Mouse (Mus musculus) embryonic facial prominence, embryonic 15.5 days (tissue): ENCODE results near the gene Snu13. TPM values are rescaled to one million over a fixed set of nuclear protein-coding genes. Genes with fewer than 3 reads are reported as not detected.

Source experiments
- ATAC-seq: fragments of 200-750 bp; cut with Nextera tagmentation; 2 replicates; pipeline ENCODE4 v1.8.0; 2017; ENCODE audit warnings: low read depth, moderate TSS enrichment; ENCODE audit not compliant: insufficient number of reproducible peaks, low FRiP score, low TSS enrichment
- H3K27ac ChIP-seq: fragments of 300-500 bp; sonication (generic); replicated peaks from 2 replicates; pipeline ENCODE4 v1.5.1; 2015; ENCODE audit warnings: mild to moderate bottlenecking, inconsistent platforms
- H3K27me3 ChIP-seq: fragments of 300-500 bp; sonication (generic); 2 replicates; pipeline ENCODE4 v1.6.1; 2015; ENCODE audit warnings: inconsistent platforms
- H3K36me3 ChIP-seq: fragments of 300-500 bp; sonication (generic); 2 replicates; pipeline ENCODE4 v1.6.1; 2015; ENCODE audit warnings: mild to moderate bottlenecking, inconsistent platforms
- H3K4me1 ChIP-seq: fragments of 300-500 bp; sonication (generic); 2 replicates; pipeline ENCODE4 v1.6.1; 2015; ENCODE audit warnings: inconsistent platforms
- H3K4me2 ChIP-seq: fragments of 300-500 bp; sonication (generic); replicated peaks from 2 replicates; pipeline ENCODE4 v1.6.1; 2015; ENCODE audit warnings: mild to moderate bottlenecking, inconsistent platforms
- H3K4me3 ChIP-seq: fragments of 300-500 bp; sonication (generic); replicated peaks from 2 replicates; pipeline ENCODE4 v1.5.1; 2015; ENCODE audit warnings: mild to moderate bottlenecking, inconsistent platforms
- H3K9ac ChIP-seq: fragments of 300-500 bp; sonication (generic); 2 replicates; pipeline ENCODE4 v1.6.1; 2015; ENCODE audit warnings: inconsistent platforms
- H3K9me3 ChIP-seq: fragments of 300-500 bp; sonication (generic); replicated peaks from 2 replicates; pipeline ENCODE4 v1.6.1; 2016; ENCODE audit warnings: inconsistent platforms
- WGBS: fragments of 180-500 bp; shearing (Covaris S2); methylation state at CpG from one replicate; pipeline ENCODE4 v1.1.7; 2015; 5-methylcytosine and 5-hydroxymethylcytosine counted together
- polyA plus RNA-seq: library from polyadenylated mRNA; unstranded; fragments of >200 nt; fragmentation: Nextera tagmentation; extraction: Ambion mirVana; gene quantifications from 2 replicates; pipeline ENCODE4 v1.2.1, GENCODE M21; 2015

Gene Snu13
- 246 and 260 TPM in 2 replicates for polyA plus RNA-seq

DNA sequence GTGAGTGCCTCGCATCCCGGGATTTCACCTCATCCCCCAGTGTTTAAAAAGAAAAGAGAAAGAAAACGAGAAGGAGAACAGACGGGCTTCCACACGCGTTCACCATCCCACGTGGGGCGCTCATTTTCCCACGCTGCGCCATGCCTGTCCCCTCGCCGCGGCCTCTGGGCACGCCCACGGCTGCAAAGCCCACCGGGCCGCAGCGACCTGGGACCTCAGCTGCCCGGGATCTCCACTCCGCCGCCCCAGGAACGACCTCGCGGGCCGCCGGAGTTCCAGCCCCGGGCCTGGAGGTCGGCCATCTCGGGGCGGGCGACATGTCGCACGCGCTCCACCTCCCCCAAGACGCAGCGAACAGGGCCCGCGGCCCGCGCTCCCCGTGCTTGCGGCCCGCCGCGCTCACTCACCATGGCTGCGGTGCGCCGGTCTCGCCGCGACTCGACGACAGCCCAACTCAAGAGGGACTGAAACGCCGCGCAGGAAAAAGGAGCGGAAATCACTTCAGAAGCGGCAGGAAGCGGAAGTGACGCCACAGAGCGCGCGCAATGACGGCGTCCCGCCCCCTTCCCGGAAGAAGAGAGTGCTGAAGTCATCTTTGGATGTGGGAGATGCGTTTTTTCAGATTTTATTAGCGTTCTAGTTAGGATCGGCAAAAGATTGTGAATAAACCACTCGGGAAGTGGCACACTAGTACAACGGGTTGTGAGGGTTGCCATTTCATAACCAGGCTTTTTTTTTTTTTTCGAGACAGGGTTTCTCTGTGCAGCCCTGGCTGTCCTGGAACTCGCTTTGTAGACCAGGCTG lies at the start of gene Snu13:
Gene Snu13 (minus strand): TSS at position 519 of the 804 bp plus-strand sequence.
- Histone ChIP-seq H3K9ac (peak within 1 kb of the TSS; percentile 99), H3K27me3 (no peaks in the 10 kb centered on the region), H3K27ac (peak within 1 kb of the TSS; percentile 91), H3K9me3 (no peaks in the 10 kb centered on the region), H3K4me1 (peaks cover 21% of the 10 kb centered on the region), H3K4me3 (peak within 1 kb of the TSS; percentile 100), H3K4me2 (peak within 1 kb of the TSS; percentile 83), H3K36me3 (peaks cover 17% of the 10 kb centered on the region)
- under 1% methylated on average over 74 of the region's 74 CpGs for WGBS
- ATAC-seq, result peak; percentile 80

DNA sequence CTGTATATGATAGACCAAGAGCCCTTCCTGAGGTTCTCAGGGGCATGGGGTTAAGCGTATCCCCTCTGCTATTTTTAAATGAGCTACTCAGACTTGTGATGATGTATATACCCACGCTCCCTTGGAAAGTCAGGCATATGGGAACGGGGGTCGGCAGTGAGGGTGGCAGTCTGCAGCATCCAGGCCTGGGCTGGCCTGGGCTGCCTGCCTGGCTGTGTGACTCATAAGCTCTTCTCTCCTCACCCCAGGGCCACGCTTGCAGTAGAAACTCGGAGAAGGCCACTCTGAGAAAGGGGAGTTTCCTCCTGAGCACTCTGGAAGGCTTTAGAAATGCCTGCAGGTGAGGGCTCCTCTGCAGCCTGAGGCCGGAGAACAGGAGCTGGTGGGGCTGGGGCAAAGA lies 43.7 kb upstream of the Snu13 start:
- Histone ChIP-seq H3K27ac (no peak overlapping the region), H3K4me2 (no peak overlapping the region), H3K9me3 (no peaks in the 10 kb centered on the region), H3K9ac (no peak overlapping the region), H3K4me1 (no peaks in the 10 kb centered on the region), H3K27me3 (no peaks in the 10 kb centered on the region; the same call in 1 of the 2 replicates), H3K36me3 (no peaks in the 10 kb centered on the region), H3K4me3 (no peak overlapping the region)
- 71% methylated on average over 7 of the region's 7 CpGs for WGBS
- ATAC-seq, result no peak; the same call in 1 of the 2 replicates

DNA sequence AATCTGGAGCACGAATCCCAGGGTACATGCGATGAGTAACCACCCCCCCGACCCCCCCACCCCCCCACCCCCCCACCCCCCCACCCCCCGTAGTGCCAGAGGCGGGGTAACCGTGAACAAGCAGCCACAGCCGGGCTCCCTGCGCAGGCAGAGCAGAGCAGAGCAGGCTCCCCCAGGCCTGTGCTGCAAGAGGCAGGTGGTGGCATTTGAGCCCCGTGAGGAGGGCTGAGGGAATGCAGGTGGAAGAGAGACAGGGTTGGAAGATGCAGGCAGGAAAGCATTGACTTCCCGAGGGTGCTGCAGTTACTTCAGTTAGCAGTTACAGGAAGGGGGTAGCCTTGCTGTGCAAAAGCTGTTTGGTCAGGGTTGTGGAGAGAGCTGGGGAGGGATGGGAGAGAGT lies 39.9 kb upstream of the Snu13 start:
- Histone ChIP-seq H3K27ac (no peak overlapping the region), H3K27me3 (no peaks in the 10 kb centered on the region; the same call in 1 of the 2 replicates), H3K4me3 (no peak overlapping the region), H3K9me3 (no peaks in the 10 kb centered on the region), H3K4me2 (no peak overlapping the region), H3K36me3 (no peaks in the 10 kb centered on the region), H3K9ac (no peak overlapping the region), H3K4me1 (no peaks in the 10 kb centered on the region)
- no peak for ATAC-seq
- WGBS, result 15% methylated on average over 8 of the region's 10 CpGs

DNA sequence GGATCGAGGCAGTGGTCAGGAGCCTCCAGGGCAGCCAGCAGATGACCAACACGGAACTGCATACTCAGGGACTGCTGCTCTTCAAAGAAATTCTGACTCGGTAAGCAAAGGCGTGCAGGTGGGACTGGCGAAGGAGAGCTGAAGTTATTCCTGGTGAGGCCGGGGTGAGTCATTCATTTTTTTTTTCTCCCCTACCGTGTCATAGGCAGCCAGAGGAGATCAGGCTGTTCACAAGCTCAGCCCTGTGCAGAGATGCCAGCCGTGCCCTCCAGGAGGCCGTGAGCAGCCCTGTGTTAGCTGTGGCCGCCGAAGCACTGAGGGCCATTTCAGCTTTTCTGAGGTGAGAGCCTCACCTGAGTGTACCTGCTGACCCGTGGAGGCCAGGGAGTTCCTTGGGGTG lies 38.7 kb upstream of the Snu13 start:
- H3K9ac ChIP-seq, result no peak overlapping the region
- H3K4me2 ChIP-seq, result no peak overlapping the region
- ATAC-seq, result no peak
- no peaks in the 10 kb centered on the region for H3K9me3 ChIP-seq
- H3K36me3 ChIP-seq, result no peaks in the 10 kb centered on the region
- H3K4me1 ChIP-seq, result no peaks in the 10 kb centered on the region
- no peak overlapping the region for H3K27ac ChIP-seq
- no peak overlapping the region for H3K4me3 ChIP-seq
- WGBS, result 74% methylated on average over 12 of the region's 12 CpGs
- no peaks in the 10 kb centered on the region; the same call in 1 of the 2 replicates for H3K27me3 ChIP-seq

DNA sequence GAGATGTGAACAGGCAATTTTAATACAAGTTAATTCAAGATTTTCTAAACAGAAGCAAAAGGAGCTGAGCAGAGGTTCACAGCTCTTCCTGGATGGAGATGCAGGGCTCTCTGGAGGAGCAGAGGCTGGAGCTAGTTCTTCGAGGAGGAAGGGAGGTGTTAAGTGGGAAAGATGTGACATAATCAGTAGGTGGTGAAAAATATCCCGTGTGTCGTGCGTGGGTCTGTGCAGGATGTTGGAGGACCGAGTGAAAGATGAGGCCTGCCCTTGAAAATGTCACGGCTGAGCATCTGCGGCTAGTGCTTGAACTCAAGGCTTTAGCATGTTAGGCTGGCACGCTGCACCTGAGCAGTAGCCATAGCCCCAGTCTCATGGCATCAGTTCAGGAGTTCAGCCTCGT lies 38.2 kb upstream of the Snu13 start:
- no peak for ATAC-seq

DNA sequence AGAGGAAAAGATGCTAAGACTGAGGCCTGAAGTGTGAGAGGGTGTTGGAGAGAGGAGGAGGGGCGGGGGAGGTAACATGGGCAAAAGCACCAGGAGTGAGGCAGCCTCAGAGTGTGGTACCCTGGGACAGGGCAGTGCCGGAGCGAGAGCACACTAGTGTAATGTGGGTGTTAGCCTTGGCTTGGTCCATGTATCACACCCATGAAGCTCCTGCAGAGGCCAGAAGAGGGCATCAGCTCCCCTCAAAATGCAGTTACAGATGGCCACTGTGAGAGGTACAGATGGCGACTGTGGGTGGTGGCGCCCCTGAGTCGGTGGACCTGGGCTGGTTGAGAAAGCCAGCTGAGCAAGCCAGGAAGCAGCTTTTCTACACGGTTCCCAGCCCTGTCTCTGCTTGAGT lies 33.8 kb upstream of the Snu13 start:
- no peak for ATAC-seq
- no peak overlapping the region for H3K4me2 ChIP-seq
- no peaks in the 10 kb centered on the region for H3K36me3 ChIP-seq
- no peak overlapping the region for H3K27ac ChIP-seq
- WGBS, result 31% methylated on average over 7 of the region's 7 CpGs
- no peak overlapping the region for H3K9ac ChIP-seq
- no peaks in the 10 kb centered on the region for H3K27me3 ChIP-seq
- no peaks in the 10 kb centered on the region for H3K9me3 ChIP-seq
- no peak overlapping the region for H3K4me3 ChIP-seq
- no peaks in the 10 kb centered on the region for H3K4me1 ChIP-seq

More for the DNA sequence above, 38.2 kb upstream of the Snu13 start:
- H3K9me3 ChIP-seq, result no peaks in the 10 kb centered on the region
- no peaks in the 10 kb centered on the region for H3K36me3 ChIP-seq
- no peaks in the 10 kb centered on the region for H3K4me1 ChIP-seq
- no peaks in the 10 kb centered on the region; the same call in 1 of the 2 replicates for H3K27me3 ChIP-seq
- H3K27ac ChIP-seq, result no peak overlapping the region
- H3K4me2 ChIP-seq, result no peak overlapping the region
- no peak overlapping the region for H3K4me3 ChIP-seq
- WGBS, result 84% methylated on average over 9 of the region's 9 CpGs
- H3K9ac ChIP-seq, result no peak overlapping the region

DNA sequence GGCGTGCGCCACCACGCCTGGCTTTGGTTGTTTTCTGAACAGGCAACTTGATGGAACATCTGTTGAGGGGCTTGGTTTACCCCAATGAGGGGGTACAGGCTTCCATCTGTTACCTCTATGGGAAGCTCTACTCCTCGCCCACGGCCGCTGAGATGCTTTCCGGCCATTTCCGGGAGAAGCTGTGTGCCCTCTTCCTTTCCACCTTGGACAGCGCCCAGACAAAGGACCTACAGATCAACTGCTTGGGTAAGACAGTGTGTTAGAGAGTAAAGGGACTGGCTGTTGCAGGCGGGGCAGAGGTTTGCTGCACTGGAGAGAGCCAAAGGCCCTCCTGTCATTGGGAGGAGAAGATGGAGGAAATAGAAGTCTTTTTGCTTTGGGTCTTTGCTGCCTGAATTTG lies 32.5 kb upstream of the Snu13 start:
- ATAC-seq, result no peak
- no peaks in the 10 kb centered on the region for H3K4me1 ChIP-seq
- no peak overlapping the region for H3K27ac ChIP-seq
- no peaks in the 10 kb centered on the region for H3K27me3 ChIP-seq
- H3K9me3 ChIP-seq, result no peaks in the 10 kb centered on the region
- 45% methylated on average over 10 of the region's 10 CpGs for WGBS
- no peak overlapping the region for H3K4me2 ChIP-seq
- H3K4me3 ChIP-seq, result no peak overlapping the region
- H3K9ac ChIP-seq, result no peak overlapping the region
- no peaks in the 10 kb centered on the region for H3K36me3 ChIP-seq

DNA sequence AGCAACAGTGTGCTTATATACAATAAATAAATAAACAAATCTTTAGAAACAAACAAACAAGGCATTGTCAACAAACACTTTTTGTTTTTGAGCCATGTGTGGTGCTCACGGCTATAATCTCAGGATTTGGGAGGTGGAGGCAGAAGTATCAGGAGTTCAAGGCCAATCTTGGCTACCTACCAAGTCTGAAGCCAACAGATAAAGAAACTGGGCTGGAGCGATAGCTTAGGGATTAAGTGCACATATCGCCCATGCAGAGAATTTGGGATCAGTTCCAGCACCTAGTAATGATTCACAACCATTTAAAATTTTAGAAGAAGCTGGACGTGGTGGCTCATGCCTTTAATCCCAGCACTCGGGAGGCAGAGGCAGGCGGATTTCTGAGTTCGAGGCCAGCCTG lies 26.1 kb upstream of the Snu13 start:
- no peak overlapping the region for H3K27ac ChIP-seq
- no peak overlapping the region for H3K4me2 ChIP-seq
- peaks cover 4% of the 10 kb centered on the region for H3K4me1 ChIP-seq
- no peak overlapping the region for H3K4me3 ChIP-seq
- no peaks in the 10 kb centered on the region for H3K9me3 ChIP-seq
- 84% methylated on average over 7 of the region's 7 CpGs for WGBS
- H3K36me3 ChIP-seq, result no peaks in the 10 kb centered on the region
- no peak overlapping the region for H3K9ac ChIP-seq
- ATAC-seq, result no peak
- H3K27me3 ChIP-seq, result peaks cover 28% of the 10 kb centered on the region

DNA sequence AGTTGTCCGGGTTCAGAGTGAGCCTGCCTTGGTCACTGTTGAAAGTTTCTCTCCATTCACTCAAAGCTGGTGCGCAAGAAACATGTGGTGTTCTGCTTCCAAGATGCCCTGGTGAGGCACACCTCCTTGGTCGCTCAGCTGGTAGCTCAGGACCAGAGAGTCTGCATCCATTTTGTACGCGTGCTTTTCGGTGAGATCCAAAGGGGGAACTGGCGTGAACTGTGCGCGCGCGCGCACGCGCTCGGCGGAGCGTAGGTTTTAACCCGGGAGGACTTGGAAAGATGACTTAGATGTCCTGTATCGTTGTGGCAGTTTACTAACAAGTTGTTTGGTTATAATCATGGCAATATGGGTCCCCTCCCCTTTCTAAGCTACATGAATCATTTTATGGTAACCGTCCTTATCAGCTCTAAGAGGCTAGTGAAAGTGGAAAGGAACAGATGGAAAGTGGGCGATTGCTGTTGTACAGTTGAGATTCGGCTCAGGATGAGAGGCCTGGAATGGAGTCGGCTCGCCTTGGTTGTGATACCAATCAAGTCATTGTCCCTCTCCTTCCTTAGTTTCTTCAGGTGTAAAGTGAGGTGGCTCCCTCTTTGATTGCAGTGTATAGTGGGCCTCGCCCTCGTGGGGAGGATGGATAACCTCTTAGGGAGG lies 24.5 kb upstream of the Snu13 start:
- Histone ChIP-seq H3K4me3 (no peak overlapping the region), H3K27ac (no peak overlapping the region), H3K9me3 (no peaks in the 10 kb centered on the region), H3K4me1 (peaks cover 4% of the 10 kb centered on the region), H3K27me3 (peaks cover 29% of the 10 kb centered on the region), H3K36me3 (no peaks in the 10 kb centered on the region), H3K4me2 (no peak overlapping the region), H3K9ac (no peak overlapping the region)
- no peak for ATAC-seq
- WGBS, result 91% methylated on average over 26 of the region's 26 CpGs

DNA sequence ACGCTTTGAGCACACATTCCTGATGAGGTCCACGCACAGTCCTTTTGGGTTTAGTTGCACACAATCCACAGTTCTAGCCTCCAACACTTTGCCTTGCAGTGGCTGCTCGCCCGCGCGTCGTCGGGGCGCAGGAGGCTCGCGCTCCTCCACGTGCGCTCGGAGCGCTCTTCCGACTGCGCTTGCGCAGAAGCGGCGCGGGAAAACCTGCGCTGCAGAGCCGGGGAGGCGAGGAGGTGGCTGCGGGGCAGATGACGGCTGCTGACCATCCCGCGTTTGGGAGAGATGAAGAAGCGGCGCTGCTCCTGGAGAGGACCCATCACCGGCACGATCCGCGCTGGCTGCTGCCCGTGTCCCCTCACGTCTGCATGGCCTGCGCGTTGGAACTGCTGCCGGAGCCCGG lies 22.5 kb upstream of the Snu13 start, which contains the start of gene Mei1:
Gene Mei1 (plus strand): TSS at position 99 of the 400 bp plus-strand sequence.
- Histone ChIP-seq H3K4me2 (peak within 1 kb of the TSS; percentile 32; the same call in 1 of the 2 replicates), H3K27me3 (peaks cover 29% of the 10 kb centered on the region), H3K9me3 (no peaks in the 10 kb centered on the region), H3K4me1 (peaks cover 4% of the 10 kb centered on the region), H3K4me3 (peak within 1 kb of the TSS; percentile 13), H3K27ac (no peak within 1 kb of the TSS), H3K9ac (no peak within 1 kb of the TSS), H3K36me3 (no peaks in the 10 kb centered on the region)
- no peak for ATAC-seq
- WGBS, result 19% methylated on average over 40 of the region's 40 CpGs

DNA sequence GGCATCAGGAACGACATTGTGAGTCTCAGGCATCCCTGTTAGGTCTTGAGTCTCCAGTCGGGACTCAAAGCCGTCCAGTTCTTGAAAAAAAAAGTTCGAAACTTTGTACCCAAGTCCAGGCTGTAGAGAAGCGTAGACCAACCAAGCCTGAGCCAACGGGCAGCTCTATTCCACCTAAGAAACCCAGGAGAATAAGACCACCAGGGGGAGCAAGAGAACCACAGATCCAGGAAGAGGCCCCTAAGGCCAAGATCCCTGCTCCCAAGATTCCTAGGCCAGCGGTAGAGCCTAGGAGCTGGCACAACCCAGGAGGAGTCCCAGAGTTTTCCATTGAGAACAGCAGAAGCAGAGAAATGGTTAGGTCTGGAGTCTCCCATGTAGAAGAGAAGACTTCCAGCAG lies 18.1 kb upstream of the Snu13 start:
- H3K9me3 ChIP-seq, result no peaks in the 10 kb centered on the region
- H3K4me1 ChIP-seq, result peaks cover 12% of the 10 kb centered on the region
- H3K36me3 ChIP-seq, result no peaks in the 10 kb centered on the region
- no peak overlapping the region for H3K27ac ChIP-seq
- 17% methylated on average over 7 of the region's 7 CpGs for WGBS
- H3K9ac ChIP-seq, result no peak overlapping the region
- H3K27me3 ChIP-seq, result peaks cover 30% of the 10 kb centered on the region
- no peak overlapping the region for H3K4me3 ChIP-seq
- ATAC-seq, result no peak
- no peak overlapping the region for H3K4me2 ChIP-seq
